Mouse (Mus musculus) MN1 (cell line): Measurements from ENCODE around the gene 1700061G19Rik.

Experiments used
- DNase-seq: peaks from one replicate; pipeline ENCODE4 v3.0.0-alpha.2; 2016; ENCODE audit warnings: low spot score

The 1700061G19Rik gene

GRCm38 (mm10) chr17:56874936-56875651, at the start of gene 1700061G19Rik:
TSS of gene 1700061G19Rik (plus strand) at chr17:56875477.
- no peak for DNase-seq

GRCm38 (mm10) chr17:56826718-56827117, 48.6 kb upstream of the 1700061G19Rik start:
- DNase-seq, result no peak

GRCm38 (mm10) chr17:56829171-56829570, 46.1 kb upstream of the 1700061G19Rik start:
- DNase-seq, result no peak

- DNase-seq, result no peak
Observed at GRCm38 (mm10) chr17:56829795-56830194, 45.5 kb upstream of the 1700061G19Rik start.

GRCm38 (mm10) chr17:56830411-56831110, 44.7 kb upstream of the 1700061G19Rik start, which contains the start of gene Rfx2:
TSS of gene Rfx2 (minus strand) at chr17:56831013.
- no peak for DNase-seq

- peak; percentile 99 for DNase-seq
Observed at GRCm38 (mm10) chr17:56831111-56831816, 44.0 kb upstream of the 1700061G19Rik start.

- DNase-seq, result no peak
Observed at GRCm38 (mm10) chr17:56832918-56833317, 42.4 kb upstream of the 1700061G19Rik start.

GRCm38 (mm10) chr17:56833381-56833780, 41.9 kb upstream of the 1700061G19Rik start:
- no peak for DNase-seq

GRCm38 (mm10) chr17:56836336-56836735, 38.9 kb upstream of the 1700061G19Rik start:
- no peak for DNase-seq

GRCm38 (mm10) chr17:56840524-56840923, 34.8 kb upstream of the 1700061G19Rik start:
- DNase-seq, result no peak

GRCm38 (mm10) chr17:56842173-56842572, 33.1 kb upstream of the 1700061G19Rik start:
- DNase-seq, result no peak

- no peak for DNase-seq
Observed at GRCm38 (mm10) chr17:56843678-56844077, 31.6 kb upstream of the 1700061G19Rik start.

GRCm38 (mm10) chr17:56848785-56849184, 26.5 kb upstream of the 1700061G19Rik start:
- no peak for DNase-seq

- DNase-seq, result no peak
Observed at GRCm38 (mm10) chr17:56849710-56850109, 25.6 kb upstream of the 1700061G19Rik start.

- no peak for DNase-seq
Observed at GRCm38 (mm10) chr17:56851167-56851566, 24.1 kb upstream of the 1700061G19Rik start.

GRCm38 (mm10) chr17:56855421-56855820, 19.9 kb upstream of the 1700061G19Rik start:
- no peak for DNase-seq

- peak; percentile 83 for DNase-seq
Observed at GRCm38 (mm10) chr17:56858216-56858615, 17.1 kb upstream of the 1700061G19Rik start.

GRCm38 (mm10) chr17:56858922-56859321, 16.4 kb upstream of the 1700061G19Rik start:
- no peak for DNase-seq

GRCm38 (mm10) chr17:56861197-56861596, 14.1 kb upstream of the 1700061G19Rik start:
- DNase-seq, result no peak

GRCm38 (mm10) chr17:56866071-56866470, 9.2 kb upstream of the 1700061G19Rik start:
- DNase-seq, result no peak

- no peak for DNase-seq
Observed at GRCm38 (mm10) chr17:56869481-56869977, 5.7 kb upstream of the 1700061G19Rik start.

- DNase-seq, result no peak
Observed at GRCm38 (mm10) chr17:56870287-56870953, 4.9 kb upstream of the 1700061G19Rik start.
